Comparison of ENCODE assay signal across 9 mouse cellular contexts in genomic region chr5:123368869-123369488, GRCm38 (mm10). TPM values are rescaled to one million over a fixed set of nuclear protein-coding genes. Genes with fewer than 3 reads are reported as not detected.
A peak's percentile ranks its signal among the peaks of the same experiment; 100 is the strongest.
DNase-seq lines count a peak whose midpoint lies in the region; ATAC-seq and TF ChIP-seq lines count a peak whose summit lies in the region.
"Had no signal": no experiment of that assay in that cellular context is flagged by ENCODE, and none has a peak within 500 bp of the region (broad histone marks: within the 10 kb centered on the region; RNA-seq: fewer than 3 reads in every experiment).

No protein-coding gene starts in this region.

- H3K36me3 ChIP-seq in liver, embryonic 11.5 days (ENCODE audit: control insufficient read depth, insufficient read depth, low read length), result peaks cover 40% of the 10 kb centered on the region
- peaks cover 16% of the 10 kb centered on the region; the same call in 1 of the 2 replicates for H3K36me3 ChIP-seq in lung, postnatal 0 days (ENCODE audit: insufficient read depth, low read length)

- no peak for DNase-seq in frontal cortex, postnatal 10 days (ENCODE audit: low spot score in 2 of 2)
- DNase-seq in liver (peak; percentile 63), Patski (ENCODE audit: low read depth, low spot score) (no peak)
- DNase-seq in liver, embryonic 11.5 days (ENCODE audit: low spot score), result no peak
- peak; percentile 78 for DNase-seq in lung, postnatal 0 days (ENCODE audit: low spot score)
- peak; percentile 74 for DNase-seq in thymus, postnatal 4 days

- 78% methylated on average over 13 of the region's 13 CpGs for WGBS in liver, embryonic 11.5 days
- 75% methylated on average over 13 of the region's 13 CpGs for WGBS in lung, postnatal 0 days

- no peaks in the 10 kb centered on the region for H3K4me1 ChIP-seq in liver, embryonic 11.5 days (replicated peaks; ENCODE audit: control insufficient read depth, insufficient read depth, low read length)
- H3K4me1 ChIP-seq in lung, postnatal 0 days (ENCODE audit: insufficient read depth, low read depth, low read length), result peaks cover 5% of the 10 kb centered on the region; the same call in 1 of the 2 replicates
- H3K4me1 ChIP-seq: limb, embryonic 13.5 days had no signal

- no peak for TF ChIP-seq EP300 in lung, postnatal 0 days (IDR thresholded peaks at IDR 0.05)

- H3K4me3 ChIP-seq in liver, embryonic 11.5 days (ENCODE audit: low read depth, low read length), result no peak overlapping the region
- no peak overlapping the region for H3K4me3 ChIP-seq in lung, postnatal 0 days (ENCODE audit: low read depth, low read length)
- H3K4me3 ChIP-seq: limb, embryonic 13.5 days had no signal

- H3K4me2 ChIP-seq in liver, embryonic 11.5 days, result no peak overlapping the region
- no peak overlapping the region for H3K4me2 ChIP-seq in lung, postnatal 0 days (replicated peaks; ENCODE audit: low read depth, low read length)
- H3K4me2 ChIP-seq: limb, embryonic 13.5 days had no signal

- CTCF ChIA-PET in Patski (lab: Charles Lee), result interaction anchor here (0.7 to 2.7 kb wide), 13 partner anchors 9 to 76 kb away, joined by 3 to 21 read pairs (median 4); partner anchors contain the start of gene Mlxip

- no peaks in the 10 kb centered on the region for H3K9me3 ChIP-seq in liver, embryonic 11.5 days (ENCODE audit: control insufficient read depth, low read length)
- H3K9me3 ChIP-seq in lung, postnatal 0 days (ENCODE audit: low read length), result no peaks in the 10 kb centered on the region
- H3K9me3 ChIP-seq: limb, embryonic 13.5 days had no signal

- POLR2A ChIA-PET in Patski (lab: Charles Lee), result no interaction called here

- H3K9ac ChIP-seq in liver, embryonic 11.5 days (ENCODE audit: low read depth, low read length), result no peak overlapping the region
- no peak overlapping the region for H3K9ac ChIP-seq in lung, postnatal 0 days (replicated peaks; ENCODE audit: low read depth)
- H3K9ac ChIP-seq: limb, embryonic 13.5 days had no signal

- H3K27ac ChIP-seq in liver, embryonic 11.5 days (ENCODE audit: low read depth, low read length), result no peak overlapping the region
- H3K27ac ChIP-seq in lung, postnatal 0 days (ENCODE audit: low read length), result no peak overlapping the region
- H3K27ac ChIP-seq: limb, embryonic 13.5 days had no signal

- ATAC-seq in frontal cortex, adult (ENCODE audit: low TSS enrichment), result peak; percentile 80
- no peak for ATAC-seq in liver, embryonic 11.5 days (replicated peaks; ENCODE audit: low FRiP score)
- ATAC-seq in Patski, result no peak
- peak; percentile 74 for ATAC-seq in erythroid progenitor cell, adult 5-6 weeks (replicated peaks; ENCODE audit: low FRiP score, poor library complexity, severe bottlenecking)
- 0 out of 2 replicates have a peak, but pooled peaks have one; percentile 46 for ATAC-seq in lung, postnatal 0 days

- in situ Hi-C loops in Patski (cut with MboI; ENCODE audit: low pct_unique_long_range_greater_than_20kb), result loop anchor here (5.0 kb wide), 1 partner anchor 82 kb away; no protein-coding TSS in a partner anchor

- peak; percentile 89 for TF ChIP-seq CTCF in Patski (IDR thresholded peaks at IDR 0.05)
- TF ChIP-seq CTCF in lung, postnatal 0 days (IDR thresholded peaks at IDR 0.05), result peak; percentile 96

- H3K27me3 ChIP-seq in liver, embryonic 11.5 days (replicated peaks; ENCODE audit: control insufficient read depth, insufficient read depth, low read length), result no peaks in the 10 kb centered on the region
- H3K27me3 ChIP-seq in Patski, result no peaks in the 10 kb centered on the region
- no peaks in the 10 kb centered on the region for H3K27me3 ChIP-seq in lung, postnatal 0 days (replicated peaks; ENCODE audit: insufficient read depth, low read length)
- H3K27me3 ChIP-seq: limb, embryonic 13.5 days had no signal

RNA-seq across cellular contexts. Expression of gene Bcl7a, which starts 25.3 kb away (rescaled TPM):
- polyA plus RNA-seq in liver, embryonic 11.5 days (2014; fragmentation: Nextera tagmentation; extraction: Ambion mirVana), result 18.2 and 21.1 TPM in 2 replicates
- polyA plus RNA-seq in Patski (2021), result 19.3 TPM
- total RNA-seq in erythroid progenitor cell, adult 5-6 weeks (2015; ENCODE audit: low replicate concordance), result 15.1 and 18.0 TPM in 2 replicates
- 8.7 and 11.3 TPM in 2 replicates for total RNA-seq in erythroid progenitor cell, adult 5-6 weeks (2017; ENCODE audit: low replicate concordance)
- polyA plus RNA-seq in lung, postnatal 0 days (2015; fragmentation: Nextera tagmentation; extraction: Ambion mirVana), result 7.7 and 7.9 TPM in 2 replicates

RNA-seq across cellular contexts. Expression of gene Mlxip, which starts 25.6 kb away (rescaled TPM):
- polyA plus RNA-seq in liver, embryonic 11.5 days (2014; fragmentation: Nextera tagmentation; extraction: Ambion mirVana), result 13.7 and 14.0 TPM in 2 replicates
- 20.1 TPM for polyA plus RNA-seq in Patski (2021)
- total RNA-seq in erythroid progenitor cell, adult 5-6 weeks (2015; ENCODE audit: low replicate concordance), result 11.3 and 13.3 TPM in 2 replicates
- total RNA-seq in erythroid progenitor cell, adult 5-6 weeks (2017; ENCODE audit: low replicate concordance), result 2.0 and 2.8 TPM in 2 replicates
- polyA plus RNA-seq in lung, postnatal 0 days (2015; fragmentation: Nextera tagmentation; extraction: Ambion mirVana), result 11.2 and 11.5 TPM in 2 replicates

Comparison
In these comparisons a context has a peak if more than half of its experiments do, and no peak if none do; other contexts are left out.
1. DNase-seq: peak in liver (single experiment), lung, postnatal 0 days (single experiment) and thymus, postnatal 4 days (single experiment); none in frontal cortex, postnatal 10 days (0 of 2), liver, embryonic 11.5 days (single experiment) and Patski (single experiment).
2. ATAC-seq: peak in frontal cortex, adult (single experiment), erythroid progenitor cell, adult 5-6 weeks (single experiment) and lung, postnatal 0 days (single experiment); none in liver, embryonic 11.5 days (single experiment) and Patski (single experiment).